Mouse (Mus musculus): Measurements from ENCODE around the gene Pkhd1. TPM values are rescaled to one million over a fixed set of nuclear protein-coding genes. Genes with fewer than 3 reads are reported as not detected.

Gene Pkhd1
- not detected for total RNA-seq (2021)

GRCm38 (mm10) chr1:20617849-20618530 lies at the start of gene Pkhd1:
Pkhd1 (minus strand) TSS chr1:20618064.
- intact Hi-C loops (cut with DNase I), result no loop called here
- DNase-seq (ENCODE audit: low spot score), result no peak

GRCm38 (mm10) chr1:20667567-20667966 lies 49.7 kb upstream of the Pkhd1 start:
- no peak for DNase-seq (ENCODE audit: low spot score)
- intact Hi-C loops (cut with DNase I), result no loop called here

- intact Hi-C loops (cut with DNase I), result no loop called here
- DNase-seq (ENCODE audit: low spot score), result no peak
Measured at GRCm38 (mm10) chr1:20666233-20666632, 48.4 kb upstream of the Pkhd1 start.

- DNase-seq (ENCODE audit: low spot score), result no peak
- intact Hi-C loops (cut with DNase I), result no loop called here
Measured at GRCm38 (mm10) chr1:20655085-20655484, 37.2 kb upstream of the Pkhd1 start.

DNA sequence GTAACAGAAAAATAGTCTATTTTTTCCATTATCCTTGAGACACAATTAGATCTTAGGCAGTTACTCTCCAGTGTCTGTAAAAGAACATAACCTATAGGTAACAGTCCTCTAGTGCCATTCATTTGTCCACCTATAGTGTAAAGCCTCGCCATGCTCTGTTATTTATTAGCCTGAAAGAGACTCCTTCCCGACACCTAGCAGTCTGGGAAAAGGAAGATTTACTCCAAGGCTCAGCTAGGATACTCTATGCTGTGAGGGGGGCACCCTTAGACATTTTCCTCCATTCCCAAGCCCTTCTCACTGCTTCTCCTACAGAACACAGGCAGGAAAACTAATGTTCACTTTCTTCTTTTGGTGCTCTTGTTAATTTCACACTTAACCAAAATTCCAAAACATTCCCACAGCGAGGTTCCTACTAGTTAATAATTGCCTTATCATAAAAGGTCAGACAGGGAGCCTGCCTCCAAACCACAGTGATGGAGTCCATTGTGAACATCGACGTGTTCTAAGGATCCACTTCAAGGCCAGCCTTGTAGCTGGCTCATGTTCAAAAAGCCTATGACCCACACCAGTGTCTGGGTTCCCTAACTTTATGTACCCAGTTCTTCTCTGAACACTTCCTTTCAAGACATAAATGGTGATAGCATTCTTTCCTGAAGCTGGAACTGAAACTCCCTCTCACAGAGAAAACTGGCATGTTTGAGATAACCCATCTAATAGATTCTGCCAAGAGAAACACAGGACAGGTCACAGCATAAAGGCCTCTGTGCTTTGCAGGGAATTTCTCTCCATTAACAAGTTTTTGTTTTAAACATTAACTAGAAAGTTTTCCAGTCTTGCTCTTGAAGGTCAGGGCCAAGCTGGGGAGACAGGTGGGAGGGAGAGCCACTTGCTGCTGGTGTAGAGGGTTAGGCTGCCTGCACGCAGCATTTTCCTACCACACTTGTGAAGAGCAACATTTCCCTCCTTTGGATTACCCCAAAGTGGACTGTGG lies 35.9 kb upstream of the Pkhd1 start:
- DNase-seq (ENCODE audit: low spot score), result no peak
- intact Hi-C loops (cut with DNase I), result no loop called here

DNA sequence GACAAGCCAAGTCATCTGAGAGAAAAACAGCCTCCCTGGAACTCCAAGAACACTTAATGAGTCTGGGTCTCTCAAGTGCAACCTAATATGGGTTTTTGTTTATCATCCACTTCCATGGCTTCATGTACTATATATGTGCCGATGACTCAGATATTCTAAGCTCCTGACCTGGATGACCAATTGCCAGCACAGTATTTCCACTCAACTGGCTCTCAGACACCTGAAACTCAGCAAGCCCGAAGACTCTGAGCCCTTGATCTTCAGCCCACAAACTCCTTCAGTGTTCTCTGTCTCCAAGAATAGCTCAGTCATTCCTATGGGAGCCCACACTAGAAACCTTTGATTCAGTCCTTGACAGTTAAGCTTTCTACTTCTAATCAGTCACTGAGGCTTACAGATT lies 17.0 kb upstream of the Pkhd1 start:
- intact Hi-C loops (cut with DNase I), result no loop called here
- no peak for DNase-seq (ENCODE audit: low spot score)

GRCm38 (mm10) chr1:20633276-20633869 lies 15.5 kb upstream of the Pkhd1 start:
- intact Hi-C loops (cut with DNase I), result no loop called here
- DNase-seq (ENCODE audit: low spot score), result no peak

GRCm38 (mm10) chr1:20624564-20624963 lies 6.7 kb upstream of the Pkhd1 start:
- intact Hi-C loops (cut with DNase I), result no loop called here
- no peak for DNase-seq (ENCODE audit: low spot score)

- intact Hi-C loops (cut with DNase I), result no loop called here
- DNase-seq (ENCODE audit: low spot score), result no peak
Measured at GRCm38 (mm10) chr1:20623375-20623774, 5.5 kb upstream of the Pkhd1 start.

DNA sequence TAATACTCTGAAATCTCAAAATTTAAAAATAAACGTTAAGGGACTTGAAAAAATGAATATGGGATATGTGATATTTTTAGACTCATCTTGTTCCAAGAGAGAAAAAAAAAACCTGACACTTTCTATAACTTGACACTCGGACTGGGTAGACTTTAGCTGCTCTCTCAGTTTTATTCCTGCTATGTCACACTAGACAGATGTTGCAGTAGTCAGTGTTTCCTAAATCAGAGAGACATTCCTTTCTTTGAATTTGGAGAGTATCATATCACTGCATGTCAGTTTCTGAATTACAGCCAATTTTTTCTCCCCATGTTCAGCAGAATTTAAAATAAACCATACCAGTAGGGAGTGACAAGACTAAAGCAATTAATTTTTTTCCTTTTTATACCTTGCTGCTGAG lies 2.7 kb upstream of the Pkhd1 start:
- no peak for DNase-seq (ENCODE audit: low spot score)
- intact Hi-C loops (cut with DNase I), result no loop called here

DNA sequence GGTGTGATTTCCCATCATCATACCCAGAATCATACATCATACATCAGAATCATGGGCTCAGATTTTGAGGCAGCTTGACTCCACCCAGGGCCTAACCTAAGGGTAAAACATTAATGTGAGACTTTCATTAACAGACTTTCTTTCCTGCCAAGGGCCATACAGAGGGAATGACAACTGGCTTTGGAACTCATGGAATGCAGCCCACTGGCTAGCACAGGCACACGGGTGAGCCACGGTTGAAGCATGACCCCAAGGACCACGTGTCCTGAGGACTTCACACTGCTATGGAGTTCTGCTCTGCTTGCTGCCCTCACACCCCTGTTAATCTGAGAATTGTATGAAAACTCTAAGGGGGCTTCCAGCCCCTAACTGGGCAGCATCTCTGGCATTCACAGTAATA lies 1.5 kb upstream of the Pkhd1 start:
- DNase-seq (ENCODE audit: low spot score), result no peak
- intact Hi-C loops (cut with DNase I), result no loop called here

- intact Hi-C loops (cut with DNase I), result loop anchor here (5.0 kb wide), 2 partner anchors 280 to 550 kb away; partner anchors contain the start of gene Paqr8
- DNase-seq (ENCODE audit: low spot score), result no peak
Measured at GRCm38 (mm10) chr1:20612643-20613042, 5.2 kb downstream of the Pkhd1 start.

GRCm38 (mm10) chr1:20605489-20605888 lies 12.4 kb downstream of the Pkhd1 start:
- intact Hi-C loops (cut with DNase I), result no loop called here
- no peak for DNase-seq (ENCODE audit: low spot score)

DNA sequence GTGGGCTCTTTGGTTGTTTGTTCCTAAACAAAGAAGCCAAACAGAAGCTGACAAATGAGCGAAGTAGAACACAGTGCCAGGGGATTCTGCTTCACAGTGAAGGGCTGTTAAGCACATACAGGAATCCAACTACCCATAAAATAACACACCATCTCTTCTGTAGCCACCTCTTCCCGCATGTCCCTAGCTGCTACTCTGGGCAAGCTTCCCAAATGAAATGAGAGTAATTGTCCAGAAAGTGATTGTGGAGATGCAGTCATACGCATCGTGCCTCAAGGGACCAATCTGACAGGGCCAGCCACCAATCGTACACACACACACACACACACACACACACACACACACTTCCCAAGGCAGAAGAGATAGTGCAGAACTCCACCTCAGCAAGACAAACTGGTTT lies 27.4 kb downstream of the Pkhd1 start:
- no peak for DNase-seq (ENCODE audit: low spot score)
- intact Hi-C loops (cut with DNase I), result no loop called here

DNA sequence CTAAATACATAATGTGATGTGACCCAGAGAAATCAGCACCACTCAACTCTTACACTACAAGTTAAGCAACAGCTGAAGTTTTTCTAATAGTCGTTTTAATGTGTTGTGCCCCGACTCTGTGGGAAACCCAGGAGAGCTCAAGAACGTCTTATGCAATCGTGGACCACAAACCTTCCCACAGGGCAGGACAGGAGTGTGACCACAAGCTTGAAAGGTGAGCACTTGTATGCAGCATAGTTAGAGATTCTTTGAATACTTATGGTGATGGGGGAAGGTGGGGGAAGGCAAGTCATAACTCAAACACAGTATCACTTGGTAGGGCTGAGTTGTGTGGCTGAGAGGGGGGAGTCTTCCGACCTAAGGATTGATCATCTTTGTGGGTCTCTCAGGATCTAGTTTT lies 46.4 kb downstream of the Pkhd1 start:
- intact Hi-C loops (cut with DNase I), result no loop called here
- no peak for DNase-seq (ENCODE audit: low spot score)

DNA sequence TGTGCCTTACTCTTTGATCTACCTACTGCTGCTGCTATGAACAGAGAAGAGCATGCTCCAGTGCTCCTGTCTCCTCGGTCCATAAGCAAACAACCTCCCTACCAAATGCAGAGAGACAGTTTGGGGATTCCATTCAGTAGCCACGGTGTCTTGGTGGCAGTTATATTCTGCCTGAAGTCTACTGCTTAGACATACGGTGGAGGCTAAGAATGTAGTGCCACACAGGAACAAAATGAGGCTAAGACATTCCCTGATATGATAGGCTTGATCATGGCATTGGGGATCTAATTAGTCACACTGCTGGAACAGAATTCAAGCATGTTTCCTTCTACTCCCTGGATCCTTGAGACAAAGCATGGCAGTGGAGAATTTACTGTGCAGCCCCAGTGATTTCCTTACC lies 48.4 kb downstream of the Pkhd1 start:
- intact Hi-C loops (cut with DNase I), result no loop called here
- no peak for DNase-seq (ENCODE audit: low spot score)

DNA sequence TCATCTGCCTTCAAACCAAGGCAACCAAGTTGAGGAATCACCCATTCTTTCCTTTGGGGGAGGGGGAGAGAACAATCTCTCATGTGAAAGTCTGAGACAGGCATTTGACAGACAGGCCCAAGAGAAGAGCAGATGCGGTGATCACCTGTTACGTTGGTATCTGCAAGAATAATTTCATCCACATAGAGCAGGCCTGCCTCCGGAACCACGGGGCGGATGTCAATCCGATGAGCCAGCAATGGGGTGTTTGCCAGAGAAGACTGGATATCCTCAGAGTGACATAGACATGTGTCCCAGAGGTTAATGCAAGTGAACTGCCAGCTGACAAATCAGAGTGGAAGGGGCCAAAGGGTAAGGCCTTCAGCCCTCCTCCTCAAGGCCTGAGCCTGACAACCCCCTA lies 59.4 kb downstream of the Pkhd1 start:
- intact Hi-C loops (cut with DNase I), result no loop called here
- no peak for DNase-seq (ENCODE audit: low spot score)

- no peak for DNase-seq (ENCODE audit: low spot score)
Measured at GRCm38 (mm10) chr1:20554398-20554797, 63.5 kb downstream of the Pkhd1 start.

GRCm38 (mm10) chr1:20551334-20551733 lies 66.5 kb downstream of the Pkhd1 start:
- intact Hi-C loops (cut with DNase I), result no loop called here
- no peak for DNase-seq (ENCODE audit: low spot score)

More at GRCm38 (mm10) chr1:20554398-20554797, 63.5 kb downstream of the Pkhd1 start:
- intact Hi-C loops (cut with DNase I), result no loop called here

GRCm38 (mm10) chr1:20544526-20544925 lies 73.3 kb downstream of the Pkhd1 start:
- no peak for DNase-seq (ENCODE audit: low spot score)
- intact Hi-C loops (cut with DNase I), result no loop called here

All from heart, postnatal 25 days (tissue).